Mouse (Mus musculus) embryonic facial prominence, embryonic 15.5 days (tissue): ENCODE results near the gene Mef2d. TPM values are rescaled to one million over a fixed set of nuclear protein-coding genes. Genes with fewer than 3 reads are reported as not detected.
"Not testable (repeated sequence)": the region's sequence is repeated elsewhere in the genome, so short reads cannot be mapped to it uniquely, and the experiment has no call there.

Source experiments
- ATAC-seq: fragments of 200-750 bp; cut with Nextera tagmentation; 2 replicates; pipeline ENCODE4 v1.8.0; 2017; ENCODE audit warnings: low read depth, moderate TSS enrichment; ENCODE audit not compliant: insufficient number of reproducible peaks, low FRiP score, low TSS enrichment
- H3K27ac ChIP-seq: fragments of 300-500 bp; sonication (generic); replicated peaks from 2 replicates; pipeline ENCODE4 v1.5.1; 2015; ENCODE audit warnings: mild to moderate bottlenecking, inconsistent platforms
- H3K27me3 ChIP-seq: fragments of 300-500 bp; sonication (generic); 2 replicates; pipeline ENCODE4 v1.6.1; 2015; ENCODE audit warnings: inconsistent platforms
- H3K36me3 ChIP-seq: fragments of 300-500 bp; sonication (generic); 2 replicates; pipeline ENCODE4 v1.6.1; 2015; ENCODE audit warnings: mild to moderate bottlenecking, inconsistent platforms
- H3K4me1 ChIP-seq: fragments of 300-500 bp; sonication (generic); 2 replicates; pipeline ENCODE4 v1.6.1; 2015; ENCODE audit warnings: inconsistent platforms
- H3K4me2 ChIP-seq: fragments of 300-500 bp; sonication (generic); replicated peaks from 2 replicates; pipeline ENCODE4 v1.6.1; 2015; ENCODE audit warnings: mild to moderate bottlenecking, inconsistent platforms
- H3K4me3 ChIP-seq: fragments of 300-500 bp; sonication (generic); replicated peaks from 2 replicates; pipeline ENCODE4 v1.5.1; 2015; ENCODE audit warnings: mild to moderate bottlenecking, inconsistent platforms
- H3K9ac ChIP-seq: fragments of 300-500 bp; sonication (generic); 2 replicates; pipeline ENCODE4 v1.6.1; 2015; ENCODE audit warnings: inconsistent platforms
- H3K9me3 ChIP-seq: fragments of 300-500 bp; sonication (generic); replicated peaks from 2 replicates; pipeline ENCODE4 v1.6.1; 2016; ENCODE audit warnings: inconsistent platforms
- WGBS: fragments of 180-500 bp; shearing (Covaris S2); methylation state at CpG from one replicate; pipeline ENCODE4 v1.1.7; 2015; 5-methylcytosine and 5-hydroxymethylcytosine counted together
- polyA plus RNA-seq: library from polyadenylated mRNA; unstranded; fragments of >200 nt; fragmentation: Nextera tagmentation; extraction: Ambion mirVana; gene quantifications from 2 replicates; pipeline ENCODE4 v1.2.1, GENCODE M21; 2015

The Mef2d gene
- polyA plus RNA-seq, 1 experiment from 2014 or later: 31.1 TPM

- 87% methylated on average over 3 of the region's 3 CpGs for WGBS
- ATAC-seq: no peak
- H3K36me3 ChIP-seq: peaks cover 96% of the 10 kb centered on the region
- no peak overlapping the region for H3K9ac ChIP-seq
- no peak overlapping the region for H3K4me3 ChIP-seq
- H3K4me1 ChIP-seq: no peaks in the 10 kb centered on the region
- H3K27ac ChIP-seq: no peak overlapping the region
- no peaks in the 10 kb centered on the region for H3K27me3 ChIP-seq
- no peaks in the 10 kb centered on the region for H3K9me3 ChIP-seq
- H3K4me2 ChIP-seq: no peak overlapping the region
Observed at GRCm38 (mm10) chr3:88164263-88164662, 22.1 kb downstream of the Mef2d start.

GRCm38 (mm10) chr3:88166056-88166455 lies 23.9 kb downstream of the Mef2d start:
- Histone ChIP-seq H3K4me3 (no peak overlapping the region), H3K36me3 (peaks cover 96% of the 10 kb centered on the region)
- WGBS: 89% methylated on average over 5 of the region's 5 CpGs

GRCm38 (mm10) chr3:88170361-88170760 lies 28.2 kb downstream of the Mef2d start:
- H3K27me3 ChIP-seq: no peaks in the 10 kb centered on the region
- peaks cover 75% of the 10 kb centered on the region for H3K36me3 ChIP-seq
- WGBS: 91% methylated on average over 5 of the region's 5 CpGs
- ATAC-seq: no peak
- no peak overlapping the region for H3K9ac ChIP-seq
- no peak overlapping the region for H3K4me2 ChIP-seq
- no peak overlapping the region for H3K27ac ChIP-seq
- no peaks in the 10 kb centered on the region for H3K4me1 ChIP-seq
- H3K9me3 ChIP-seq: no peaks in the 10 kb centered on the region
- no peak overlapping the region for H3K4me3 ChIP-seq

More at GRCm38 (mm10) chr3:88166056-88166455, 23.9 kb downstream of the Mef2d start:
- Histone ChIP-seq H3K4me2 (no peak overlapping the region), H3K4me1 (no peaks in the 10 kb centered on the region), H3K9ac (no peak overlapping the region), H3K27ac (no peak overlapping the region), H3K9me3 (no peaks in the 10 kb centered on the region), H3K27me3 (no peaks in the 10 kb centered on the region)
- ATAC-seq: no peak

GRCm38 (mm10) chr3:88172440-88172839 lies 30.3 kb downstream of the Mef2d start:
- Histone ChIP-seq H3K4me2 (no peak overlapping the region), H3K9ac (no peak overlapping the region), H3K27me3 (no peaks in the 10 kb centered on the region), H3K36me3 (peaks cover 57% of the 10 kb centered on the region), H3K4me1 (peaks cover 5% of the 10 kb centered on the region; the same call in 1 of the 2 replicates), H3K9me3 (no peaks in the 10 kb centered on the region), H3K27ac (no peak overlapping the region), H3K4me3 (no peak overlapping the region)
- ATAC-seq: no peak
- WGBS: 85% methylated on average over 3 of the region's 3 CpGs

- no peak overlapping the region for H3K4me3 ChIP-seq
- no peaks in the 10 kb centered on the region for H3K27me3 ChIP-seq
- peaks cover 48% of the 10 kb centered on the region for H3K36me3 ChIP-seq
- H3K4me2 ChIP-seq: no peak overlapping the region
- H3K9ac ChIP-seq: no peak overlapping the region
- no peak for ATAC-seq
- no peaks in the 10 kb centered on the region for H3K9me3 ChIP-seq
- 42% methylated on average over 3 of the region's 3 CpGs for WGBS
- H3K4me1 ChIP-seq: peaks cover 5% of the 10 kb centered on the region; the same call in 1 of the 2 replicates
- no peak overlapping the region for H3K27ac ChIP-seq
Observed at GRCm38 (mm10) chr3:88173375-88173774, 31.2 kb downstream of the Mef2d start.

- ATAC-seq: no peak
- H3K4me2 ChIP-seq: no peak overlapping the region
- no peaks in the 10 kb centered on the region for H3K27me3 ChIP-seq
- peaks cover 5% of the 10 kb centered on the region; the same call in 1 of the 2 replicates for H3K4me1 ChIP-seq
- H3K4me3 ChIP-seq: no peak overlapping the region
- no peak overlapping the region for H3K27ac ChIP-seq
- no peaks in the 10 kb centered on the region for H3K9me3 ChIP-seq
- H3K36me3 ChIP-seq: peaks cover 33% of the 10 kb centered on the region
- H3K9ac ChIP-seq: no peak overlapping the region
- 70% methylated on average over 2 of the region's 2 CpGs for WGBS
Observed at GRCm38 (mm10) chr3:88174894-88175293, 32.7 kb downstream of the Mef2d start.

- H3K9ac ChIP-seq: peak overlapping the region; percentile 65
- peak overlapping the region; percentile 99 for H3K27ac ChIP-seq
- H3K4me2 ChIP-seq: peak overlapping the region; percentile 49
- H3K9me3 ChIP-seq: no peaks in the 10 kb centered on the region
- WGBS: 55% methylated on average over 5 of the region's 5 CpGs
- ATAC-seq: no peak
- H3K4me3 ChIP-seq: peak overlapping the region; percentile 67
- H3K4me1 ChIP-seq: peaks cover 5% of the 10 kb centered on the region; the same call in 1 of the 2 replicates
- 0 out of 2 replicates have a peak, but pooled peaks cover under 1% of the 10 kb centered on the region for H3K27me3 ChIP-seq
- peaks cover 13% of the 10 kb centered on the region; the same call in 1 of the 2 replicates for H3K36me3 ChIP-seq
Observed at GRCm38 (mm10) chr3:88177106-88177505, 34.9 kb downstream of the Mef2d start.

- peak overlapping the region; percentile 65 for H3K9ac ChIP-seq
- H3K4me3 ChIP-seq: peak overlapping the region; percentile 67
- no peaks in the 10 kb centered on the region for H3K9me3 ChIP-seq
- H3K27me3 ChIP-seq: 0 out of 2 replicates have a peak, but pooled peaks cover 5% of the 10 kb centered on the region
- H3K4me1 ChIP-seq: peaks cover 5% of the 10 kb centered on the region; the same call in 1 of the 2 replicates
- H3K27ac ChIP-seq: peak overlapping the region; percentile 99
- peak; percentile 100 for ATAC-seq
- peak overlapping the region; percentile 49 for H3K4me2 ChIP-seq
- under 1% methylated on average over 49 of the region's 49 CpGs for WGBS
- H3K36me3 ChIP-seq: peaks cover 9% of the 10 kb centered on the region; the same call in 1 of the 2 replicates
Observed at GRCm38 (mm10) chr3:88177562-88178345, 35.6 kb downstream of the Mef2d start.

GRCm38 (mm10) chr3:88178346-88178733 lies 36.2 kb downstream of the Mef2d start:
- not testable (repeated sequence) for ATAC-seq, H3K27me3 ChIP-seq, H3K4me1 ChIP-seq, H3K36me3 ChIP-seq, H3K9me3 ChIP-seq
- Histone ChIP-seq H3K4me3 (peak overlapping the region; percentile 67), H3K4me2 (peak overlapping the region; percentile 49), H3K9ac (0 out of 2 replicates have a peak overlapping the region, but pooled peaks have one; percentile 22), H3K27ac (peak overlapping the region; percentile 99)
- 30% methylated on average over 11 of the region's 11 CpGs for WGBS

- Histone ChIP-seq H3K27me3 (0 out of 2 replicates have a peak, but pooled peaks cover 7% of the 10 kb centered on the region), H3K36me3 (peaks cover 3% of the 10 kb centered on the region; the same call in 1 of the 2 replicates), H3K4me2 (no peak overlapping the region), H3K4me3 (no peak overlapping the region), H3K9ac (no peak overlapping the region), H3K9me3 (no peaks in the 10 kb centered on the region), H3K4me1 (peaks cover 5% of the 10 kb centered on the region; the same call in 1 of the 2 replicates), H3K27ac (no peak overlapping the region)
- no peak for ATAC-seq
- 87% methylated on average over 4 of the region's 4 CpGs for WGBS
Observed at GRCm38 (mm10) chr3:88178986-88179385, 36.8 kb downstream of the Mef2d start.

GRCm38 (mm10) chr3:88181374-88181773 lies 39.2 kb downstream of the Mef2d start:
- Histone ChIP-seq H3K4me2 (no peak overlapping the region), H3K9ac (no peak overlapping the region), H3K27me3 (0 out of 2 replicates have a peak, but pooled peaks cover 7% of the 10 kb centered on the region), H3K9me3 (no peaks in the 10 kb centered on the region), H3K36me3 (no peaks in the 10 kb centered on the region), H3K27ac (no peak overlapping the region), H3K4me3 (no peak overlapping the region), H3K4me1 (peaks cover 5% of the 10 kb centered on the region; the same call in 1 of the 2 replicates)
- no peak for ATAC-seq
- WGBS: 60% methylated on average over 4 of the region's 4 CpGs
